Mouse (Mus musculus): ENCODE measurements at regions not wholly inside any gene's neighbourhood (a gene's known extent, or its start where the extent isn't known, plus 50 kb on each side); places are given as distances from the start of the nearest gene placed in this dataset.

DNA sequence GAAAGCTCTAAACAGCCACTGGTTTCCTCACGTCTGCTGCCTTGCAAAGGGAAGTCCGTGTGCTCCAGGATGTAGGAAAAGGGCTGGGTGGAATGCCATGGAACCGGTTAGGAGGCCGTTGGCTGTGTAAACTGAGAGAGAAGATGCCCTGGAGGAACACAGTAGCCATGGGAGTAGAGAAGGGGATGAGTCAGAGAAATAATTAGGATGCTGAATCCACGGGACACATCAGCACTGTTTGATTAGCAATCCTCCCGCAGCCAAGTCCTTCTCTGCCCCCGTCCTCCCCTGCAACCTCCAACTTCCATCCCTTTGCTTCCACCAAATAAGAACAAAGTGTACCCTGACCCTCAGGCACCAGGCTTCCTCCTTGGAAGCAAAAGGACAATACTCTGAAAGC lies 532.4 kb upstream of the Tmpo start:
- Histone ChIP-seq H3K4me1 (replicated peaks; ENCODE audit: control insufficient read depth, insufficient read depth, low read length) (no peaks in the 10 kb centered on the region), H3K27ac (ENCODE audit: control insufficient read depth, insufficient read depth, low read length) (no peak overlapping the region), H3K36me3 (ENCODE audit: control insufficient read depth, insufficient read depth, low read length) (no peaks in the 10 kb centered on the region), H3K4me3 (ENCODE audit: control insufficient read depth, insufficient read depth, low read length) (no peak overlapping the region), H3K27me3 (ENCODE audit: control insufficient read depth, insufficient read depth, low read length) (no peaks in the 10 kb centered on the region)
- DNase-seq: no peak
- 43% methylated on average over 7 of the region's 7 CpGs for WGBS
- TF ChIP-seq CTCF (IDR thresholded peaks at IDR 0.05; ENCODE audit: borderline replicate concordance, control insufficient read depth, extremely low read depth, insufficient read depth, low read length, poor library complexity): no peak
- no peak for TF ChIP-seq POLR2A (IDR thresholded peaks at IDR 0.05; ENCODE audit: control insufficient read depth, extremely low read depth, insufficient read depth, low read length, poor library complexity)

DNA sequence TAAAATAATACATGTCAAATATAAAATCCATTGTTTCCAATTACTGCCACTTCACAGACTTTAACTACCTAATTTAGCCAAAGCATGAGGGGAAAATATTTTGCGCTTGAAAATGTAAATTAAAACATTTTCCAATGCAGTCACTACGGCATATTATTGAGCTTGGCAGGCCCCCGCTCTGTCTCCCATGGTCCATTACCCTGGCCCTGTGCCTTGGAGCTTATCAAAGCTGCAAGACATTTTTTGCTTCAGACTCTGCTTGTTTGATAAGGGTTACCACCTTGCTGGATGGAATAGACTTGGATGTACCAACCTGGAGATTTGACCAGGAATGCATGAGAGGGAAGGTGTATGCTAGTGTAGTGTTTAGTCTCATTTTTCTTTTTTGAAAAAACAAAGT lies 525.7 kb upstream of the Tmpo start:
- Histone ChIP-seq H3K36me3 (ENCODE audit: control insufficient read depth, insufficient read depth, low read length) (no peaks in the 10 kb centered on the region), H3K27ac (ENCODE audit: control insufficient read depth, insufficient read depth, low read length) (no peak overlapping the region), H3K4me1 (replicated peaks; ENCODE audit: control insufficient read depth, insufficient read depth, low read length) (no peaks in the 10 kb centered on the region), H3K27me3 (ENCODE audit: control insufficient read depth, insufficient read depth, low read length) (no peaks in the 10 kb centered on the region), H3K4me3 (ENCODE audit: control insufficient read depth, insufficient read depth, low read length) (no peak overlapping the region)
- 96% methylated on average over 3 of the region's 3 CpGs for WGBS
- no peak for DNase-seq
- TF ChIP-seq POLR2A (IDR thresholded peaks at IDR 0.05; ENCODE audit: control insufficient read depth, extremely low read depth, insufficient read depth, low read length, poor library complexity) (no peak), CTCF (IDR thresholded peaks at IDR 0.05; ENCODE audit: borderline replicate concordance, control insufficient read depth, extremely low read depth, insufficient read depth, low read length, poor library complexity) (no peak)

DNA sequence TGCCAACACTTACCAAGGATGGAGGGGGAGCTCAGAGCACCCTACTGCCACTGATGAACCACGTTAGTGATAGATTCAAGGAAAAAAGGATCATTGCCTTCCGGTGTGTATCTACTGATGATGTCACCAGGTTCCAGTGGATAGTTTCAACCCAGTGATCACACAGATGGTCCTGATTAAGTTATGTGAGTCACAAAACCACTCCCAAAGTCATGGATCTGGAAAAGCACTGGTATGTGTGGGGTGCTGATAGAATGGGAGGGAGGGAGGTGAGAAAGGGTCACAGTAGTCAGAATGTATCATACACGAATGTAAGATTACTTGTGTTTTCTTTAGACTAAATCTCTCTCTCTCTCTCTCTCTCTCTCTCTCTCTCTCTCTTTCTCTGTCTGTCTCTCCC lies 523.6 kb upstream of the Tmpo start:
- no peak overlapping the region for H3K4me3 ChIP-seq (ENCODE audit: control insufficient read depth, insufficient read depth, low read length)
- H3K27me3 ChIP-seq (ENCODE audit: control insufficient read depth, insufficient read depth, low read length): no peaks in the 10 kb centered on the region
- no peaks in the 10 kb centered on the region for H3K36me3 ChIP-seq (ENCODE audit: control insufficient read depth, insufficient read depth, low read length)
- H3K27ac ChIP-seq (ENCODE audit: control insufficient read depth, insufficient read depth, low read length): no peak overlapping the region
- TF ChIP-seq POLR2A (IDR thresholded peaks at IDR 0.05; ENCODE audit: control insufficient read depth, extremely low read depth, insufficient read depth, low read length, poor library complexity): no peak
- no peak for TF ChIP-seq CTCF (IDR thresholded peaks at IDR 0.05; ENCODE audit: borderline replicate concordance, control insufficient read depth, extremely low read depth, insufficient read depth, low read length, poor library complexity)
- no peak for DNase-seq
- no peaks in the 10 kb centered on the region for H3K4me1 ChIP-seq (replicated peaks; ENCODE audit: control insufficient read depth, insufficient read depth, low read length)
- WGBS: 81% methylated on average over 3 of the region's 3 CpGs

DNA sequence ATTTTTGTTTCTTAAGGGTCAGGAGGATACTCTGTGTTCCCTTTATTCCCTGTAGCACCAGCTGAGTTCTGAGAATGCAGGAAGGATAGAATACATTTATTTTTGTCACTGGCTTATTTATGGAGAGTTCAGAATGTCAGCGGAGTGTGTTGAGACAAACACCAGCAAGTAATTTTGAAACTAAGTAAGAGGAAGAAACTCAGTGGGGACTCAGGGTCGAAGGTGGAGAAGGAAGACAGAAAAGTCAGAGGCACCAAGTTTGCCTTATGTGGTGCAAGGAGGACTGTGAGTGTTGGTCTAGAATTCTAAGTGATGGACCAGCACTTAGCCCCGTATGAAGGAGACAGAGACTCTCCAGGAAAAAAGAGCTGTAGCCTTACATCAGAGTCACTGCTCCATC lies 520.7 kb upstream of the Tmpo start:
- TF ChIP-seq POLR2A (IDR thresholded peaks at IDR 0.05; ENCODE audit: control insufficient read depth, extremely low read depth, insufficient read depth, low read length, poor library complexity): no peak
- TF ChIP-seq CTCF (IDR thresholded peaks at IDR 0.05; ENCODE audit: borderline replicate concordance, control insufficient read depth, extremely low read depth, insufficient read depth, low read length, poor library complexity): no peak
- H3K4me1 ChIP-seq (replicated peaks; ENCODE audit: control insufficient read depth, insufficient read depth, low read length): no peaks in the 10 kb centered on the region
- no peaks in the 10 kb centered on the region for H3K36me3 ChIP-seq (ENCODE audit: control insufficient read depth, insufficient read depth, low read length)
- H3K27ac ChIP-seq (ENCODE audit: control insufficient read depth, insufficient read depth, low read length): no peak overlapping the region
- no peak overlapping the region for H3K4me3 ChIP-seq (ENCODE audit: control insufficient read depth, insufficient read depth, low read length)
- DNase-seq: no peak
- WGBS: 41% methylated on average over 3 of the region's 3 CpGs
- no peaks in the 10 kb centered on the region for H3K27me3 ChIP-seq (ENCODE audit: control insufficient read depth, insufficient read depth, low read length)

DNA sequence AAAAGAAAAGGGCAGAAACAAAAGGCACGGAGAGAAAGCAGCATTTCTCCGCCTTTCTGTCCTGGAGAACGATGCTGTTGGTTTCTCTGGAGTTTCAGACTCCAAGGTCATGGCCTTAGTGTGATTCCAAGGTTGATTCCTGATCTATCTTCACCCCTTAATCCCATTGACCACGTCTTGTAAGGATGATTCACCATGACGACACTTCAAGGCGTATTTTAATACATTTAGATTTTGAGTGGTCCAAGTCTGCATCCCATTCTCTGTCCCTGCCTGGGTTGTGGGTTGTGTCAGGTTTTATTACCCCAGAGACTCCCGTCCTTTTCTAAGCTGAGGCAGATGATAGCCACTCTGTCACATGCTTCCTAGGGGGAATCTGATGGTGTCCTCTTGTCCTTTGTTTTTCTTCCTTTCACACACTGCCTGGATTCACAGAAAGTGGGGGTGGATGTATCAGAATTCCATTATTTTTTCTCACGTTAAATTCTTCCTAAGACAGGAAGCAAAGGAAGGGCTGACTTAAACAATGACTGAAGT lies 505.0 kb upstream of the Tmpo start:
- no peaks in the 10 kb centered on the region for H3K36me3 ChIP-seq (ENCODE audit: control insufficient read depth, insufficient read depth, low read length)
- DNase-seq: no peak
- TF ChIP-seq POLR2A (IDR thresholded peaks at IDR 0.05; ENCODE audit: control insufficient read depth, extremely low read depth, insufficient read depth, low read length, poor library complexity) (no peak), CTCF (IDR thresholded peaks at IDR 0.05; ENCODE audit: borderline replicate concordance, control insufficient read depth, extremely low read depth, insufficient read depth, low read length, poor library complexity) (no peak)
- H3K4me1 ChIP-seq (replicated peaks; ENCODE audit: control insufficient read depth, insufficient read depth, low read length): no peaks in the 10 kb centered on the region
- H3K4me3 ChIP-seq (ENCODE audit: control insufficient read depth, insufficient read depth, low read length): no peak overlapping the region
- no peaks in the 10 kb centered on the region for H3K27me3 ChIP-seq (ENCODE audit: control insufficient read depth, insufficient read depth, low read length)
- H3K27ac ChIP-seq (ENCODE audit: control insufficient read depth, insufficient read depth, low read length): no peak overlapping the region
- 81% methylated on average over 8 of the region's 8 CpGs for WGBS

DNA sequence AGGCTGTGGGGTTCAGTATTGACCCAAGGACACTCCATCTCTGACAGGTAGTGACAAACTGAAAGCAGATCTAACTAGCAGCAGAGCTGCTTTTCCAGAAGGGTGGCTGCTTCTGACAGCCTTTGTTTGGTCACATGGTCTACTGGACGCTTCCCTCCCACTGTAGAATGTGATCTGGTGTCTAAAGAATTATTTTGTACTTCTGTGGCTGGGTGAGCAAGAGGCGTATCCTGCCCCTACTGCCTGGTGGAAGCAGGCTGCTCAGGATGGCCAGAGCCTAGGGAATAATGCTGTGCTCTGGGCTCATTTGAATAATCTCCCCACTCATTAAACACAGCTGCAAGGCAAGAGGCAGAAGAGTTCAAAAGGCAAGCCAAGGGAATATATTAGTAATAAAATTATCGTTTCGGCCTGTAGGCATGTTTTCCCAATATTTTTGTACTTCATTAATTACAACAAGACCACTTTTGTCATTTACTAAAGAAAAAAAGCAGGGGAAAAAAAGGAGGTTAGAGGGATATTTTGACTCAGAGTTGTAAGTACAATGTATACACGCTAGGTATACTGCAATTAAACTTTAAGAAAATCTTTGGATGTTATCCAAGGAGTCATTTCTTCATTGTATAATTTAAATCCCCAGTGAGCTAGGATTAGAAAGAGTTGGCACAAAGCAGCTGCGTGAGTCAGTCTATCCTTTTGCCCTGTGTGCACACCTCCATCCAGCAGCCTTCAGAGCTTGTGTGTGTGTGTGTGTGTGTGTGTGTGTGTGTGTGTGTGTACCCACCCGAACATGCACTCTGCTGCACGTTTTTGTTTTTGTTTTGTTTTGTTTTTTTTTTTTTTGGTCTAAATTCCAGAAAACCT lies 504.3 kb upstream of the Tmpo start:
- 76% methylated on average over 8 of the region's 8 CpGs for WGBS
- no peak for DNase-seq
- Histone ChIP-seq H3K36me3 (ENCODE audit: control insufficient read depth, insufficient read depth, low read length) (no peaks in the 10 kb centered on the region), H3K4me1 (replicated peaks; ENCODE audit: control insufficient read depth, insufficient read depth, low read length) (no peaks in the 10 kb centered on the region), H3K27me3 (ENCODE audit: control insufficient read depth, insufficient read depth, low read length) (no peaks in the 10 kb centered on the region), H3K27ac (ENCODE audit: control insufficient read depth, insufficient read depth, low read length) (no peak overlapping the region), H3K4me3 (ENCODE audit: control insufficient read depth, insufficient read depth, low read length) (no peak overlapping the region)
- TF ChIP-seq CTCF (IDR thresholded peaks at IDR 0.05; ENCODE audit: borderline replicate concordance, control insufficient read depth, extremely low read depth, insufficient read depth, low read length, poor library complexity) (no peak), POLR2A (IDR thresholded peaks at IDR 0.05; ENCODE audit: control insufficient read depth, extremely low read depth, insufficient read depth, low read length, poor library complexity) (no peak)

Measured in thymus, adult 2 months (tissue).